Mouse (Mus musculus) myocyte (in vitro differentiated cells): Measurements from ENCODE around the gene Prpf31.

ENCODE experiments used
- CEBPB ChIP-seq: IDR thresholded peaks from 2 replicates; pipeline ENCODE4 v1.6.1; 2011; ENCODE audit warnings: mild to moderate bottlenecking, moderate library complexity; ENCODE audit not compliant: poor library complexity, insufficient read depth, severe bottlenecking
- E2F4 ChIP-seq: IDR thresholded peaks from one replicate; pipeline ENCODE4 v1.6.1; 2011; ENCODE audit warnings: mild to moderate bottlenecking, control low read depth, moderate library complexity; ENCODE audit not compliant: insufficient read depth
- MYOD1 ChIP-seq, 3 experiments: IDR thresholded peaks; one replicate each; pipeline ENCODE4 v1.6.1; 2011; ENCODE audit warnings: control low read depth in 2 of 3, low read depth in 2 of 3, mild to moderate bottlenecking in 2 of 3, moderate library complexity in 1 of 3; ENCODE audit not compliant: insufficient read length in 2 of 3, control insufficient read depth in 1 of 3
- POLR2A ChIP-seq: IDR thresholded peaks from one replicate; pipeline ENCODE4 v1.6.1; 2011; ENCODE audit warnings: low read depth, mild to moderate bottlenecking, control low read depth, moderate library complexity; ENCODE audit not compliant: insufficient read length
- POLR2AphosphoS2 ChIP-seq: IDR thresholded peaks from one replicate; pipeline ENCODE4 v1.6.1; 2011; ENCODE audit warnings: low read depth, control low read depth; ENCODE audit not compliant: insufficient read length
- SRF ChIP-seq: IDR thresholded peaks from one replicate; pipeline ENCODE4 v1.6.1; 2011; ENCODE audit warnings: low read depth; ENCODE audit not compliant: control insufficient read depth, insufficient read length
- TCF3 ChIP-seq: IDR thresholded peaks from one replicate; pipeline ENCODE4 v1.6.1; 2011; ENCODE audit warnings: low read depth, control low read depth; ENCODE audit not compliant: insufficient read length
- USF1 ChIP-seq: IDR thresholded peaks from one replicate; pipeline ENCODE4 v1.6.1; 2011; ENCODE audit warnings: low read depth, mild to moderate bottlenecking, control low read depth, moderate library complexity

GRCm38 (mm10) chr7:3601119-3601518 is 28.7 kb upstream of the Prpf31 start:
- TF ChIP-seq POLR2A (no peak), POLR2AphosphoS2 (no peak), USF1 (no peak), TCF3 (no peak), E2F4 (no peak), CEBPB (no peak), SRF (no peak), MYOD1 (IDR thresholded peaks at IDR 0.05; ENCODE audit: control insufficient read depth in 1 of 3, insufficient read length in 2 of 3, low read depth in 2 of 3) (no peak)
